Mouse (Mus musculus) heart, embryonic 13.5 days (tissue): Measurements from ENCODE around the gene Usp6nl. TPM values are rescaled to one million over a fixed set of nuclear protein-coding genes. Genes with fewer than 3 reads are reported as not detected.

ENCODE experiments used
- ATAC-seq: fragments of 200-750 bp; cut with Nextera tagmentation; 2 replicates; pipeline ENCODE4 v1.8.0; 2017; ENCODE audit warnings: moderate TSS enrichment; ENCODE audit not compliant: insufficient number of reproducible peaks, low FRiP score, low TSS enrichment; ENCODE audit errors: extremely low read depth
- H3K27ac ChIP-seq: fragments of 300-500 bp; sonication (generic); replicated peaks from 2 replicates; pipeline ENCODE4 v1.5.1; 2015; ENCODE audit warnings: moderate library complexity, mild to moderate bottlenecking, inconsistent platforms
- H3K27me3 ChIP-seq: fragments of 300-500 bp; sonication (generic); replicated peaks from 2 replicates; pipeline ENCODE4 v1.6.1; 2015; ENCODE audit warnings: mild to moderate bottlenecking, inconsistent platforms
- H3K36me3 ChIP-seq: fragments of 300-500 bp; sonication (generic); 2 replicates; pipeline ENCODE4 v1.6.1; 2015; ENCODE audit warnings: mild to moderate bottlenecking, inconsistent platforms
- H3K4me1 ChIP-seq: fragments of 300-500 bp; sonication (generic); 2 replicates; pipeline ENCODE4 v1.6.1; 2015; ENCODE audit warnings: inconsistent platforms
- H3K4me2 ChIP-seq: fragments of 300-500 bp; sonication (generic); 2 replicates; pipeline ENCODE4 v1.6.1; 2015; ENCODE audit warnings: inconsistent platforms, mild to moderate bottlenecking, moderate library complexity
- H3K4me3 ChIP-seq: fragments of 300-500 bp; sonication (generic); 2 replicates; pipeline ENCODE4 v1.5.1; 2015; ENCODE audit warnings: moderate library complexity, mild to moderate bottlenecking, inconsistent platforms
- H3K9ac ChIP-seq: fragments of 300-500 bp; sonication (generic); 2 replicates; pipeline ENCODE4 v1.6.1; 2015; ENCODE audit warnings: inconsistent platforms, mild to moderate bottlenecking, moderate library complexity
- H3K9me3 ChIP-seq: fragments of 300-500 bp; sonication (generic); 2 replicates; pipeline ENCODE4 v1.6.1; 2016; ENCODE audit warnings: inconsistent platforms
- WGBS: fragments of 180-500 bp; shearing (Covaris S2); methylation state at CpG from one replicate; pipeline ENCODE4 v1.1.7; 2015; ENCODE audit warnings: mixed read lengths; 5-methylcytosine and 5-hydroxymethylcytosine counted together
- polyA plus RNA-seq: library from polyadenylated mRNA; unstranded; fragments of >200 nt; fragmentation: Nextera tagmentation; extraction: Ambion mirVana; gene quantifications from 2 replicates; pipeline ENCODE4 v1.2.1, GENCODE M21; 2015

Gene Usp6nl
- polyA plus RNA-seq, 1 experiment from 2014 or later, result 5.5 TPM

DNA sequence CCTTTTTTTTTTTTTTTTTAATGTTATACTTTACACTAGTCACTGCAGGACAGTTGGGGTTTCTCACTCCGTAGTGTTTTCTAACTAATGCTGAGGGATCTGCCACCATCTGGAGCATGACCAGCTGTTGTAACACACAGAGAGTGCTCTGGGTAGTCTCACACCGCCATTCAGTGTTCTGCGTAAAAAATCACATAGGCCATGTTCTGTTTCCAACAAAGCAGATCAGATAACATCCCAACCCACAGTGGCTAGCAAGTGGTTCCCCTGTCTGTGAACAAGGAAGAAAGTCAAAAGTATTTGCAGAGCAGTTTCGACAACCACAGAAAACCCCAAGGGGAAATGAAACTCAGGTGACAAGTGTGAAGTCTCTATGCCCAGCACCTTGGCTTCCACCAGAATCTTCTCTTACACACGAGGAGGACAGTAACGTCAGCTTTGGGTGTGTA is 13.1 kb upstream of the Usp6nl start:
- Histone ChIP-seq H3K27ac (no peak overlapping the region), H3K9ac (no peak overlapping the region), H3K4me2 (no peak overlapping the region), H3K4me1 (no peaks in the 10 kb centered on the region), H3K36me3 (no peaks in the 10 kb centered on the region), H3K9me3 (no peaks in the 10 kb centered on the region), H3K4me3 (no peak overlapping the region), H3K27me3 (no peaks in the 10 kb centered on the region)
- 75% methylated on average over 6 of the region's 6 CpGs for WGBS
- ATAC-seq, result no peak

GRCm38 (mm10) chr2:6312764-6313163 is 9.7 kb upstream of the Usp6nl start:
- Histone ChIP-seq H3K4me2 (no peak overlapping the region), H3K4me1 (no peaks in the 10 kb centered on the region), H3K4me3 (no peak overlapping the region), H3K27ac (no peak overlapping the region), H3K9ac (no peak overlapping the region), H3K27me3 (no peaks in the 10 kb centered on the region), H3K36me3 (no peaks in the 10 kb centered on the region), H3K9me3 (no peaks in the 10 kb centered on the region)
- WGBS, result 84% methylated on average over 10 of the region's 10 CpGs
- ATAC-seq, result no peak

DNA sequence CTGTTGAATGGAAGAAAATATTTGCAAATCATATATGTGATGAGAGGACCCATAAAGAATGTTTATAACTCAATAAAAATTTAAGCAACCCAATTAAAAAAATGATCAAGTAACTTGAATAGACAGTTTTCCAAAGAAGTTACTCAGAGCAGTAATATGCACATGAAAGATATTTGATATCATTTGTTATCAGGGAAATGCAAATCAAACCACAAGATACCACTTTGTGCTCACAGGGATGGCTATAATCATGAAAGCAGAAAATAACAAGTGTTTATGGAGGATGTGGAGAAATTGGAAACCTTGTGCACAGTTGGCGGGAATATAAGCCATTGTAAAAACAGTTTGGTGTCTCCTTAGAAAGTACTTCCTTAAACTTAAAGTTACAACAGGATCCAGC is 8.7 kb upstream of the Usp6nl start:
- ATAC-seq, result no peak
- Histone ChIP-seq H3K4me3 (no peak overlapping the region), H3K27ac (no peak overlapping the region), H3K9me3 (no peaks in the 10 kb centered on the region), H3K36me3 (no peaks in the 10 kb centered on the region), H3K27me3 (no peaks in the 10 kb centered on the region), H3K4me1 (no peaks in the 10 kb centered on the region), H3K4me2 (no peak overlapping the region), H3K9ac (no peak overlapping the region)
- 100% methylated on average over 1 of the region's 1 CpGs for WGBS

DNA sequence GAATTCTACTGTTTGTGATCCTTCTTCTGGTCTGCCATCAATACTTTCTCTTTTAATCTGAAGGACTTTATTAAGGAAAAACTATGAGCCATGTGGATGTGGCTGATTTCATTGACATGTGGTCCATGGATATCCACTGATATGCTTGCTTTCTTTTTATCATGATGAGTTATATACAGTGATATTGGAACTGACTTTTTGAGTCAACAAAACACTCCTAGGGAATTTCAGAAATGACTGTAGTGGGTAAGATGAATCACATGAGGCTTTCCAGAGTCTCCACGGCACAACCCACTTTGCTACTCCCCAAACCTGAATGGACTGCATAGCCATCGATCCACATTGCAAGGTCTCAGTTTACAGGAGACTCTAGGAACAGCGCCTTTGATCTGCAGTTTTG is 2.3 kb upstream of the Usp6nl start:
- no peak overlapping the region for H3K27ac ChIP-seq
- no peak overlapping the region for H3K9ac ChIP-seq
- WGBS, result 82% methylated on average over 3 of the region's 3 CpGs
- H3K36me3 ChIP-seq, result no peaks in the 10 kb centered on the region
- no peaks in the 10 kb centered on the region for H3K27me3 ChIP-seq
- no peak overlapping the region for H3K4me3 ChIP-seq
- ATAC-seq, result no peak
- no peak overlapping the region for H3K4me2 ChIP-seq
- H3K4me1 ChIP-seq, result peaks cover 22% of the 10 kb centered on the region
- no peaks in the 10 kb centered on the region for H3K9me3 ChIP-seq

- Histone ChIP-seq H3K36me3 (no peaks in the 10 kb centered on the region), H3K4me2 (peak overlapping the region; percentile 79), H3K9ac (peak overlapping the region; percentile 97), H3K4me3 (peak overlapping the region; percentile 97), H3K4me1 (peaks cover 26% of the 10 kb centered on the region), H3K9me3 (no peaks in the 10 kb centered on the region), H3K27ac (peak overlapping the region; percentile 98), H3K27me3 (no peaks in the 10 kb centered on the region)
- no peak for ATAC-seq
- WGBS, result 15% methylated on average over 9 of the region's 9 CpGs
Measured at GRCm38 (mm10) chr2:6321769-6322375, 595 bp upstream of the Usp6nl start.

- ATAC-seq, result peak; percentile 59; the same call in 1 of the 2 replicates
- Histone ChIP-seq H3K9me3 (no peaks in the 10 kb centered on the region), H3K4me3 (peak overlapping the region; percentile 97), H3K27me3 (no peaks in the 10 kb centered on the region), H3K27ac (peak overlapping the region; percentile 98), H3K36me3 (no peaks in the 10 kb centered on the region), H3K4me1 (peaks cover 26% of the 10 kb centered on the region), H3K9ac (peak overlapping the region; percentile 97), H3K4me2 (peak overlapping the region; percentile 79)
- under 1% methylated on average over 64 of the region's 70 CpGs for whole genome bisulfite sequencing
Measured at GRCm38 (mm10) chr2:6322938-6323521, 563 bp downstream of the Usp6nl start.

- Histone ChIP-seq H3K9me3 (no peaks in the 10 kb centered on the region), H3K9ac (no peak overlapping the region), H3K4me3 (no peak overlapping the region), H3K4me1 (peaks cover 40% of the 10 kb centered on the region), H3K36me3 (no peaks in the 10 kb centered on the region), H3K27ac (no peak overlapping the region), H3K27me3 (no peaks in the 10 kb centered on the region), H3K4me2 (no peak overlapping the region)
- ATAC-seq, result no peak
- WGBS, result 39% methylated on average over 3 of the region's 3 CpGs
Measured at GRCm38 (mm10) chr2:6325646-6326045, 3.2 kb downstream of the Usp6nl start.

GRCm38 (mm10) chr2:6328927-6329326 is 6.5 kb downstream of the Usp6nl start:
- 82% methylated on average over 7 of the region's 7 CpGs for WGBS
- H3K27ac ChIP-seq, result no peak overlapping the region
- H3K9me3 ChIP-seq, result no peaks in the 10 kb centered on the region
- H3K4me1 ChIP-seq, result peaks cover 50% of the 10 kb centered on the region
- H3K9ac ChIP-seq, result no peak overlapping the region
- no peak overlapping the region for H3K4me2 ChIP-seq
- no peak overlapping the region for H3K4me3 ChIP-seq
- H3K36me3 ChIP-seq, result no peaks in the 10 kb centered on the region
- no peak for ATAC-seq
- H3K27me3 ChIP-seq, result no peaks in the 10 kb centered on the region

DNA sequence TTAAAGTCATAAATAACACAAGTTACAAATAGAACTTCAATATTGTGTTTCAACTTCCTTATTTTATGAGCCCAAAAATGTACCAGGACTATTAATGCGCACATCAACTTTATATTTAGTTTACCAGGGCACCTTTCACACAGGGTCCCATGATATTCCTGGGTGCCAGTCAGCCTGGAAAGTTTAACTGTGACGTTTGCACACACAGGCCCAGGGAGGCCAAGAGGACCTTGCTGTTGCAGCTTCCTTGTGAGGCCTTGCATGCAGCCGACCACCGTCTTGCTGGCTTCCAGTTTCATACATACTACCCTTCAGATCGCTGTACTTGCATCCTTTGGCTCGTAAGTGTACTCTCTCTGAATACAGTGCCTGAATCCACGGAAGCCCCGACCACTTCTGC is 8.3 kb downstream of the Usp6nl start:
- 81% methylated on average over 8 of the region's 8 CpGs for WGBS
- Histone ChIP-seq H3K4me3 (no peak overlapping the region), H3K4me1 (peaks cover 50% of the 10 kb centered on the region), H3K36me3 (no peaks in the 10 kb centered on the region), H3K27me3 (no peaks in the 10 kb centered on the region), H3K4me2 (no peak overlapping the region), H3K9ac (no peak overlapping the region), H3K9me3 (no peaks in the 10 kb centered on the region), H3K27ac (no peak overlapping the region)
- no peak for ATAC-seq

- WGBS, result 57% methylated on average over 7 of the region's 7 CpGs
- Histone ChIP-seq H3K4me3 (no peak overlapping the region), H3K27ac (no peak overlapping the region), H3K27me3 (no peaks in the 10 kb centered on the region), H3K4me1 (peaks cover 50% of the 10 kb centered on the region), H3K9ac (no peak overlapping the region), H3K9me3 (no peaks in the 10 kb centered on the region), H3K4me2 (no peak overlapping the region), H3K36me3 (no peaks in the 10 kb centered on the region)
- ATAC-seq, result no peak
Measured at GRCm38 (mm10) chr2:6331324-6332137, 9.1 kb downstream of the Usp6nl start.

GRCm38 (mm10) chr2:6333570-6333969 is 11.1 kb downstream of the Usp6nl start:
- 30% methylated on average over 1 of the region's 1 CpGs for WGBS

More at GRCm38 (mm10) chr2:6333570-6333969, 11.1 kb downstream of the Usp6nl start:
- ATAC-seq, result no peak
- Histone ChIP-seq H3K9me3 (no peaks in the 10 kb centered on the region), H3K27ac (no peak overlapping the region), H3K27me3 (no peaks in the 10 kb centered on the region), H3K4me1 (peaks cover 59% of the 10 kb centered on the region), H3K4me3 (no peak overlapping the region), H3K36me3 (no peaks in the 10 kb centered on the region), H3K4me2 (no peak overlapping the region), H3K9ac (no peak overlapping the region)
